ENCODE assay signal across 12 mouse cellular contexts in the genomic region with DNA sequence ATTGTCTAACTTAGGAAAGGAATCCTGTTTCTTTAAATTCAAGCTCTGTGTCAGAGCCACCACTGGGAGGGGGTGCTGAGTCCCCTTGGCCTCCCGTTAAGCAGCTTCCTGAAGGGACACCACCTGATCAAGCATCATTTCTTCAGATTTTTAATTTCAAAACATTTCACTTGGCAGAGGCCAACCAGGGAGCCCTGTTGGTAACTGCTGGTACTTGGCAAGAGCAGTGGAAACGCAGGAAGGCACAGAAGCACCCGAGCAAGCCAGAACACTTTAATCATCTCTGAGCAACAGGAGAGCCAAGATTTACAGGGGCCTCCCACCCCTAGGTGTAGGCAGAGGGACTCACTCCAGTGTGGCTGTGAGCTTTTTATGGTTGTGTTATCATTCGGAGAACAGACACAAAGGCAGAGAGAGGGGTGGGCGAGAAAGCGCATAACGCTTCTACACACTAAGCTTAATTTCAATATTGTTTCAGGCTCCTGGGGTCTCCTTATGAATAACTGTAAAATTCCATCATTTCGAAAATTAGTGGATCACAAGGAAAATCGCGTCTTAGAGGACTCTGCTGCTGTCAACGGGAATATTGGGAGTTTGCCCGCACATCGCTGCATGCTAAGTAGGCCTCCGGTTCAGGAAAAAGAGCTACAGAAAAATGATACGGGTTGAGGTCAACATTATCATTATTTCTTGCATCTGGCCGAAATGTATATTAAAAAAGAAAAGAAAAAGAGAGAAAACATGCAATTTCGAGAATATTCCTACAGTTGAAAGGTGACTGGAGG.
DNase-seq lines count a peak whose midpoint lies in the region; ATAC-seq and TF ChIP-seq lines count a peak whose summit lies in the region.
"Had no signal": no experiment of that assay in that cellular context is flagged by ENCODE, and none has a peak within 500 bp of the region (broad histone marks: within the 10 kb centered on the region; RNA-seq: fewer than 3 reads in every experiment).

No protein-coding gene starts in this region.

- 84% methylated on average over 17 of the region's 17 CpGs for WGBS in forebrain, embryonic 14.5 days
- 85% methylated on average over 17 of the region's 17 CpGs for WGBS in forebrain, embryonic 13.5 days

- DNase-seq in forebrain, embryonic 14.5 days (ENCODE audit: low spot score), result peak; percentile 34
- DNase-seq in Patski (ENCODE audit: low read depth, low spot score), result no peak
- DNase-seq in left cerebral cortex, adult 2 months (ENCODE audit: extremely low spot score in 1 of 2, low spot score in 2 of 2), result peak; percentile 10 to 39
- DNase-seq in thymus, postnatal 25 days, result no peak
- no peak for DNase-seq in thymus, postnatal 4 days
- DNase-seq in gastrocnemius, adult 18-20 months (ENCODE audit: low spot score), result no peak
- DNase-seq: gastrocnemius, postnatal 25 days; kidney, postnatal 36 days; lung, postnatal 10 days had no signal

- POLR2A ChIA-PET in Patski (lab: Charles Lee), result interaction anchor here (0.6 to 1.1 kb wide), 3 partner anchors 21 to 693 kb away, joined by 3 to 6 read pairs (median 5); no protein-coding TSS in a partner anchor

- H3K9me3 ChIP-seq in forebrain, embryonic 14.5 days (replicated peaks; ENCODE audit: control insufficient read depth, low read length), result no peaks in the 10 kb centered on the region
- no peaks in the 10 kb centered on the region for H3K9me3 ChIP-seq in forebrain, embryonic 13.5 days (replicated peaks)

- ATAC-seq in forebrain, embryonic 14.5 days, result no peak
- no peak for ATAC-seq in forebrain, embryonic 13.5 days
- ATAC-seq in Patski, result no peak
- peak; percentile 96 for ATAC-seq in frontal cortex, adult (ENCODE audit: low TSS enrichment)

- H3K27me3 ChIP-seq in forebrain, embryonic 14.5 days (replicated peaks; ENCODE audit: control insufficient read depth, insufficient read depth, low read length), result no peaks in the 10 kb centered on the region
- no peaks in the 10 kb centered on the region for H3K27me3 ChIP-seq in forebrain, embryonic 13.5 days
- no peaks in the 10 kb centered on the region for H3K27me3 ChIP-seq in Patski

- in situ Hi-C loops in Patski (cut with MboI; ENCODE audit: low pct_unique_long_range_greater_than_20kb), result no loop called here

- TF ChIP-seq CTCF in Patski (IDR thresholded peaks at IDR 0.05), result peak; percentile 37
- peak; percentile 45 for TF ChIP-seq CTCF in left cerebral cortex, adult 2 months (IDR thresholded peaks at IDR 0.05)

- no peaks in the 10 kb centered on the region for H3K36me3 ChIP-seq in forebrain, embryonic 14.5 days (ENCODE audit: control insufficient read depth, insufficient read depth, low read length)
- H3K36me3 ChIP-seq in forebrain, embryonic 13.5 days (ENCODE audit: poor library complexity, severe bottlenecking), result no peaks in the 10 kb centered on the region

- H3K9ac ChIP-seq in forebrain, embryonic 14.5 days (ENCODE audit: low read length), result no peak overlapping the region
- H3K9ac ChIP-seq in forebrain, embryonic 13.5 days, result no peak overlapping the region

- H3K27ac ChIP-seq in forebrain, embryonic 14.5 days (ENCODE audit: low read depth, low read length), result no peak overlapping the region
- H3K27ac ChIP-seq in forebrain, embryonic 13.5 days, result no peak overlapping the region
- peak overlapping the region; percentile 69; the same call in 1 of the 2 replicates for H3K27ac ChIP-seq in left cerebral cortex, adult 2 months

- H3K4me3 ChIP-seq in forebrain, embryonic 14.5 days (ENCODE audit: low read depth, low read length), result no peak overlapping the region
- H3K4me3 ChIP-seq in forebrain, embryonic 13.5 days, result no peak overlapping the region
- H3K4me3 ChIP-seq in left cerebral cortex, adult 2 months, result no peak overlapping the region
- H3K4me3 ChIP-seq: myocyte had no signal

- H3K4me2 ChIP-seq in forebrain, embryonic 14.5 days (ENCODE audit: low read length), result no peak overlapping the region
- H3K4me2 ChIP-seq in forebrain, embryonic 13.5 days, result no peak overlapping the region

- CTCF ChIA-PET in Patski (lab: Charles Lee), result interaction anchor here (0.6 to 1.3 kb wide), 2 partner anchors 12 to 21 kb away, joined by 3 read pairs; no protein-coding TSS in a partner anchor

- intact Hi-C loops in left cerebral cortex, adult 2 months (cut with DNase I), result loop anchor here (5.0 kb wide), 1 partner anchor 200 kb away; no protein-coding TSS in a partner anchor

- H3K4me1 ChIP-seq in forebrain, embryonic 14.5 days (ENCODE audit: control insufficient read depth, insufficient read depth, low read length), result no peaks in the 10 kb centered on the region
- H3K4me1 ChIP-seq in forebrain, embryonic 13.5 days, result no peaks in the 10 kb centered on the region

Comparison
In these comparisons a context has a peak if more than half of its experiments do, and no peak if none do; other contexts are left out.
1. DNase-seq: peak in forebrain, embryonic 14.5 days (single experiment) and left cerebral cortex, adult 2 months (2 of 2); none in Patski (single experiment), thymus, postnatal 25 days (single experiment), thymus, postnatal 4 days (single experiment) and gastrocnemius, adult 18-20 months (single experiment).